Mouse (Mus musculus) cerebellum, postnatal 10 days (tissue): ENCODE data around the gene Mybbp1a.
A peak's percentile ranks its signal among the peaks of the same experiment; 100 is the strongest.

Experiments
- DNase-seq, 2 experiments: peaks; one replicate each; pipeline ENCODE4 v3.0.0; 2021; ENCODE audit warnings: mixed read lengths in 2 of 2

Mybbp1a gene

GRCm38 (mm10) chr11:72478228-72478627, 37.1 kb downstream of the Mybbp1a start:
- DNase-seq, result peak in 1 of 2 experiments; percentile 44

GRCm38 (mm10) chr11:72479499-72479898, 38.3 kb downstream of the Mybbp1a start:
- DNase-seq, result no peak

GRCm38 (mm10) chr11:72481313-72481712, 40.2 kb downstream of the Mybbp1a start:
- no peak for DNase-seq

- no peak for DNase-seq
Observed at GRCm38 (mm10) chr11:72481952-72482351, 40.8 kb downstream of the Mybbp1a start.

- no peak for DNase-seq
Observed at GRCm38 (mm10) chr11:72484549-72484948, 43.4 kb downstream of the Mybbp1a start.

GRCm38 (mm10) chr11:72485157-72485556, 44.0 kb downstream of the Mybbp1a start:
- peak; percentile 76 to 80 for DNase-seq

- DNase-seq, result peak; percentile 50 to 64
Observed at GRCm38 (mm10) chr11:72485960-72486359, 44.8 kb downstream of the Mybbp1a start.

GRCm38 (mm10) chr11:72487171-72487570, 46.0 kb downstream of the Mybbp1a start:
- DNase-seq, result no peak

GRCm38 (mm10) chr11:72487739-72488138, 46.6 kb downstream of the Mybbp1a start:
- DNase-seq, result no peak

- peak; percentile 77 to 82 for DNase-seq
Observed at GRCm38 (mm10) chr11:72488753-72489271, 47.7 kb downstream of the Mybbp1a start.

- peak; percentile 53 to 57 for DNase-seq
Observed at GRCm38 (mm10) chr11:72489397-72489796, 48.2 kb downstream of the Mybbp1a start.

GRCm38 (mm10) chr11:72489881-72490301, 48.7 kb downstream of the Mybbp1a start, which contains the start of gene Spns2:
Gene Spns2, minus strand, starts transcription at chr11:72489904.
- peak; percentile 95 to 97 for DNase-seq

- peak; percentile 51 to 66 for DNase-seq
Observed at GRCm38 (mm10) chr11:72491130-72491960, 50.2 kb downstream of the Mybbp1a start.

- DNase-seq, result no peak
Observed at GRCm38 (mm10) chr11:72494046-72494988, 53.2 kb downstream of the Mybbp1a start.

- no peak for DNase-seq
Observed at GRCm38 (mm10) chr11:72496066-72496465, 54.9 kb downstream of the Mybbp1a start.

GRCm38 (mm10) chr11:72496775-72497174, 55.6 kb downstream of the Mybbp1a start:
- no peak for DNase-seq

- peak in 1 of 2 experiments; percentile 68 for DNase-seq
Observed at GRCm38 (mm10) chr11:72497367-72497766, 56.2 kb downstream of the Mybbp1a start.

- DNase-seq, result no peak
Observed at GRCm38 (mm10) chr11:72500139-72500538, 59.0 kb downstream of the Mybbp1a start.
